Mouse (Mus musculus): Measurements from ENCODE around the gene 4930539E08Rik.

The 4930539E08Rik gene

GRCm38 (mm10) chr17:28855166-28855885 lies 59.8 kb downstream of the 4930539E08Rik start:
- no peak for DNase-seq (ENCODE audit: low spot score)

- DNase-seq (ENCODE audit: low spot score) = no peak
These were observed 60.7 kb downstream of the 4930539E08Rik start for GRCm38 (mm10) chr17:28854377-28854776.

GRCm38 (mm10) chr17:28850511-28850910 lies 64.6 kb downstream of the 4930539E08Rik start:
- no peak for DNase-seq (ENCODE audit: low spot score)

- no peak for DNase-seq (ENCODE audit: low spot score)
These were observed 68.0 kb downstream of the 4930539E08Rik start for GRCm38 (mm10) chr17:28846974-28847617.
